Mouse (Mus musculus) testis, adult 2 months (tissue): ENCODE results near the gene Maml3. TPM values are rescaled to one million over a fixed set of nuclear protein-coding genes. Genes with fewer than 3 reads are reported as not detected.
A peak's percentile ranks its signal among the peaks of the same experiment; 100 is the strongest.

ENCODE experiments used
- H3K27ac ChIP-seq: fragments of 200-500 bp; 2 replicates; pipeline ENCODE4 v1.5.1; 2012; ENCODE audit warnings: low read depth, low read length; ENCODE audit not compliant: control insufficient read depth, insufficient read depth
- H3K27me3 ChIP-seq: fragments of 200-500 bp; 2 replicates; pipeline ENCODE4 v1.6.1; 2012; ENCODE audit warnings: mild to moderate bottlenecking, low read length, moderate library complexity; ENCODE audit not compliant: control insufficient read depth, insufficient read depth
- H3K36me3 ChIP-seq: fragments of 200-500 bp; 2 replicates; pipeline ENCODE4 v1.6.1; 2012; ENCODE audit warnings: mild to moderate bottlenecking, low read length; ENCODE audit not compliant: control insufficient read depth, insufficient read depth
- H3K4me1 ChIP-seq: fragments of 200-500 bp; 2 replicates; pipeline ENCODE4 v1.6.1; 2012; ENCODE audit warnings: low read length; ENCODE audit not compliant: control insufficient read depth, insufficient read depth
- H3K4me3 ChIP-seq: fragments of 200-500 bp; 2 replicates; pipeline ENCODE4 v1.5.1; 2012; ENCODE audit warnings: low read depth, mild to moderate bottlenecking, low read length, moderate library complexity, mixed read lengths; ENCODE audit not compliant: control insufficient read depth
- CTCF ChIP-seq: fragments of 200-500 bp; IDR thresholded peaks from 2 replicates; pipeline ENCODE4 v1.5.1; 2012; ENCODE audit warnings: low read depth, mild to moderate bottlenecking, inconsistent platforms, low read length, moderate library complexity; ENCODE audit not compliant: control insufficient read depth, insufficient read depth, insufficient replicate concordance
- POLR2A ChIP-seq: fragments of 200-500 bp; IDR thresholded peaks from 2 replicates; pipeline ENCODE4 v1.6.1; 2012; ENCODE audit warnings: low read depth, mild to moderate bottlenecking, inconsistent platforms, low read length, moderate library complexity; ENCODE audit not compliant: control insufficient read depth
- polyA plus RNA-seq: library from polyadenylated mRNA; depleted of rRNA; stranded (reverse); fragments of >200 nt; gene quantifications from 2 replicates; pipeline ENCODE4 v1.2.3, GENCODE M21; 2012

Gene Maml3
- polyA plus RNA-seq, 1 experiment = 2.9 TPM

DNA sequence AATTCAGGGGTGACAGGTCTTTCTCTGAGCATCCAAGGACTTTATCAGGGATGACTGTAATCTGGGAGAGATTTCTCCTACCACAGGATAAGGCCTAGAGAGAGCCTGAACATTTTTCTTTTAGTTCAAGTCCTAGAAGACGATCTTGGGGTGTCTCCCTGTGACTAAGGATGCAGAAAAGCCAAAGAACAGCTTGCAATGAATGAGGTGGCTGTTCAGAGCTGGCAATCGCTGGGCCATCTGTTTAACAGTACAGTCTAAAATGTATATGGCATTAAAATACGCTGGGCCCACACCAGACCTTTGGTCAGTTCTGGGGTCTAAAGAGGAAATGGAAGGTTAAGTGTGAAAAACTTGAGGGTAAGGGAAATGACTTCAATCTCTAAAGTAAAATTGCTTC is 377.4 kb downstream of the Maml3 start:
- TF ChIP-seq POLR2A (no peak), CTCF (no peak)
- Histone ChIP-seq H3K27ac (no peak overlapping the region), H3K4me3 (no peak overlapping the region), H3K27me3 (no peaks in the 10 kb centered on the region), H3K36me3 (no peaks in the 10 kb centered on the region), H3K4me1 (no peaks in the 10 kb centered on the region)

DNA sequence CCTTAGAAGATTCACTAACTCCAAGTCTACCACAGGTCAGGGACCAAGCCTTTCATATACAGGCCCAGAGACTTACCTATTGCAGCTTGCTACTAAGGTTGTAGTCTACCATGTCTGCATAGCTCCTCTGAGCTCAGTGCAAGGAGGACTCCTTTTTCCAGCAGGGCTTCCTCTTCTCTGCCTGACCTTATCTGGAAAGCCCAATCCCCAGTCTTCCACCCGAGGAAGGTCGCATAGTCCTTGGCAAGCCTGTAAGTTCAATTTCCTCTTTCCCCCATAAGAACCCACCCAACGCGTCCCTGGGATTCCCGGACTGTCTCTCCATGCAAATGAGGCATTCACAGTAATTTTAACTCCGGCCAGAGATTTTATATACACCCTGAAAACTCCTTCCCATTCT is 378.6 kb downstream of the Maml3 start:
- TF ChIP-seq POLR2A (no peak), CTCF (no peak)
- no peak overlapping the region for H3K27ac ChIP-seq
- no peaks in the 10 kb centered on the region for H3K4me1 ChIP-seq
- no peaks in the 10 kb centered on the region for H3K27me3 ChIP-seq
- H3K4me3 ChIP-seq = no peak overlapping the region
- no peaks in the 10 kb centered on the region for H3K36me3 ChIP-seq

GRCm38 (mm10) chr3:51719982-51720381 is 384.9 kb downstream of the Maml3 start:
- H3K27ac ChIP-seq = no peak overlapping the region
- H3K4me1 ChIP-seq = no peaks in the 10 kb centered on the region
- no peaks in the 10 kb centered on the region for H3K36me3 ChIP-seq
- H3K4me3 ChIP-seq = no peak overlapping the region
- no peaks in the 10 kb centered on the region for H3K27me3 ChIP-seq
- TF ChIP-seq CTCF (no peak), POLR2A (no peak)

- H3K4me1 ChIP-seq = no peaks in the 10 kb centered on the region
- H3K27ac ChIP-seq = no peak overlapping the region
- TF ChIP-seq POLR2A (no peak), CTCF (no peak)
- H3K4me3 ChIP-seq = no peak overlapping the region
- no peaks in the 10 kb centered on the region for H3K27me3 ChIP-seq
- H3K36me3 ChIP-seq = no peaks in the 10 kb centered on the region
Measured at GRCm38 (mm10) chr3:51719373-51719772, 385.5 kb downstream of the Maml3 start.

DNA sequence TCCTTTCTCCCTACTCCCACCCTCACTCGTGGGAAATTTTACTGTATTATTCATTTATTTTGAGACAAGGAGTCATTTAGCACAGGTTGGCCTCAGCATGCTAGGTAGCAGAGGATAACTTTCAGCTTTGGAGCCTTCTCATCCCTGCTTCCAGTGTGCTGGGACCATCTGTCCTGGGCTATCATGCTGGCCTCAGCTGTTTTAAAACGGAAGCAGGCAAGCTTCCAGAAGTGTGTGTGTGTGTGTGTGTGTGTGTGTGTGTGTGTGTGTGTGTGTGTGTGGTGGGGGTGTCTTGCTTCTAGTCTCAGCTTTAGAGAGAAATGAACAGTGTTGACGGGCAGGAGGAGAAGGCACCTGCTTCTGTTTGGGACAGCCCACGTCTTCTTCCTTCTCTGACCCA is 387.0 kb downstream of the Maml3 start:
- no peak overlapping the region for H3K4me3 ChIP-seq
- H3K36me3 ChIP-seq = no peaks in the 10 kb centered on the region
- H3K27ac ChIP-seq = no peak overlapping the region
- TF ChIP-seq CTCF (no peak), POLR2A (no peak)
- no peaks in the 10 kb centered on the region for H3K27me3 ChIP-seq
- H3K4me1 ChIP-seq = no peaks in the 10 kb centered on the region

GRCm38 (mm10) chr3:51717455-51717854 is 387.4 kb downstream of the Maml3 start:
- Histone ChIP-seq H3K27me3 (no peaks in the 10 kb centered on the region), H3K4me1 (no peaks in the 10 kb centered on the region), H3K4me3 (no peak overlapping the region), H3K27ac (no peak overlapping the region), H3K36me3 (no peaks in the 10 kb centered on the region)
- TF ChIP-seq POLR2A (no peak), CTCF (no peak)

- no peak overlapping the region for H3K4me3 ChIP-seq
- H3K36me3 ChIP-seq = no peaks in the 10 kb centered on the region
- peak overlapping the region; percentile 55 for H3K27ac ChIP-seq
- TF ChIP-seq CTCF (no peak), POLR2A (no peak)
- H3K4me1 ChIP-seq = no peaks in the 10 kb centered on the region
- no peaks in the 10 kb centered on the region for H3K27me3 ChIP-seq
Measured at GRCm38 (mm10) chr3:51714469-51714868, 390.4 kb downstream of the Maml3 start.

DNA sequence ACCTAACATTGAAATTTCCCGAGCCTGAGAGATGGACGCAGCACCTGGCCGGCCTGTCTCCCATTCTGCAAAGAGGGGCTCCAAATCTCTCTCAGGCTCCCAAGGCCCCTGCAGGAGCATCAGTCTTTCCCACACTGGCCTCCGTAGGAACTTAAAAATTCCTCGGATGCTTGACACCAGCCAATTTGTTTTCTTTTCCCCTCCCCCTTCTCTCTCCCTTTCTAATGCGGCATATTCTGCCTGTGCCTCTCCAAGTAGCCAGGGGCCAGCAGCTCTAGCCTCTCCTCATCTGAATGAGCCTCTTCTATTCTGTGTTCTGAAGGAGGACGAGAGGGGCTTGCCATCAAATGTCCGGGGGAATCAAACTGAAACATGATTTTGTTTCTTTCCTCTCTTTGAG is 391.6 kb downstream of the Maml3 start:
- Histone ChIP-seq H3K27ac (no peak overlapping the region), H3K27me3 (no peaks in the 10 kb centered on the region), H3K4me3 (no peak overlapping the region), H3K36me3 (no peaks in the 10 kb centered on the region), H3K4me1 (peaks cover 7% of the 10 kb centered on the region)
- TF ChIP-seq POLR2A (no peak), CTCF (no peak)
